Mouse (Mus musculus) testis, adult 2 months (tissue): ENCODE data around the gene Ciz1.

Source experiments
- CTCF ChIP-seq: fragments of 200-500 bp; IDR thresholded peaks from 2 replicates; pipeline ENCODE4 v1.5.1; 2012; ENCODE audit warnings: low read depth, mild to moderate bottlenecking, inconsistent platforms, low read length, moderate library complexity; ENCODE audit not compliant: control insufficient read depth, insufficient read depth, insufficient replicate concordance
- POLR2A ChIP-seq: fragments of 200-500 bp; IDR thresholded peaks from 2 replicates; pipeline ENCODE4 v1.6.1; 2012; ENCODE audit warnings: low read depth, mild to moderate bottlenecking, inconsistent platforms, low read length, moderate library complexity; ENCODE audit not compliant: control insufficient read depth

- TF ChIP-seq POLR2A (no peak), CTCF (no peak)
Measured at GRCm38 (mm10) chr2:32320721-32321120, 31.4 kb upstream of the Ciz1 start.
